Mouse (Mus musculus) liver, embryonic 16.5 days (tissue): ENCODE data around the gene Chchd6. TPM values are rescaled to one million over a fixed set of nuclear protein-coding genes. Genes with fewer than 3 reads are reported as not detected.

Experiments
- ATAC-seq: fragments of 200-750 bp; cut with Nextera tagmentation; 2 replicates; pipeline ENCODE4 v1.8.0; 2017; ENCODE audit warnings: low read depth, mild to moderate bottlenecking, moderate number of reproducible peaks, moderate library complexity
- H3K27ac ChIP-seq: fragments of 300-500 bp; sonication (generic); 2 replicates; pipeline ENCODE4 v1.5.1; 2014; ENCODE audit warnings: mild to moderate bottlenecking, low read length
- H3K27me3 ChIP-seq: fragments of 300-500 bp; sonication (generic); 2 replicates; pipeline ENCODE4 v1.6.1; 2014; ENCODE audit warnings: low read depth, low read length, mixed read lengths; ENCODE audit not compliant: control insufficient read depth, insufficient read depth
- H3K36me3 ChIP-seq: fragments of 300-500 bp; sonication (generic); 2 replicates; pipeline ENCODE4 v1.6.1; 2014; ENCODE audit warnings: mild to moderate bottlenecking; ENCODE audit not compliant: control insufficient read depth, insufficient read depth
- H3K4me1 ChIP-seq: fragments of 300-500 bp; sonication (generic); 2 replicates; pipeline ENCODE4 v1.6.1; 2014; ENCODE audit warnings: low read depth, low read length, mixed read lengths; ENCODE audit not compliant: control insufficient read depth
- H3K4me2 ChIP-seq: fragments of 300-500 bp; sonication (generic); 2 replicates; pipeline ENCODE4 v1.6.1; 2014; ENCODE audit warnings: low read depth, low read length, mixed read lengths
- H3K4me3 ChIP-seq: fragments of 300-500 bp; sonication (generic); 2 replicates; pipeline ENCODE4 v1.5.1; 2014; ENCODE audit warnings: low read depth, mild to moderate bottlenecking, low read length
- H3K9ac ChIP-seq: fragments of 300-500 bp; sonication (generic); 2 replicates; pipeline ENCODE4 v1.6.1; 2014; ENCODE audit warnings: low read depth, low read length
- H3K9me3 ChIP-seq: fragments of 300-500 bp; sonication (generic); replicated peaks from 2 replicates; pipeline ENCODE4 v1.6.1; 2016; ENCODE audit warnings: low read length; ENCODE audit not compliant: control insufficient read depth
- WGBS: fragments of 180-500 bp; shearing (Covaris S2); extraction: QIAGEN DNeasy Blood & Tissue Kit; methylation state at CpG from one replicate; pipeline ENCODE4 v1.1.7; 2014; ENCODE audit not compliant: insufficient replicate concordance; 5-methylcytosine and 5-hydroxymethylcytosine counted together
- polyA plus RNA-seq: library from polyadenylated mRNA; unstranded; fragments of >200 nt; fragmentation: Nextera tagmentation; extraction: Ambion mirVana; gene quantifications from 2 replicates; pipeline ENCODE4 v1.2.1, GENCODE M21; 2015

The Chchd6 gene
- polyA plus RNA-seq, 1 experiment from 2014 or later, result 11.8 TPM

DNA sequence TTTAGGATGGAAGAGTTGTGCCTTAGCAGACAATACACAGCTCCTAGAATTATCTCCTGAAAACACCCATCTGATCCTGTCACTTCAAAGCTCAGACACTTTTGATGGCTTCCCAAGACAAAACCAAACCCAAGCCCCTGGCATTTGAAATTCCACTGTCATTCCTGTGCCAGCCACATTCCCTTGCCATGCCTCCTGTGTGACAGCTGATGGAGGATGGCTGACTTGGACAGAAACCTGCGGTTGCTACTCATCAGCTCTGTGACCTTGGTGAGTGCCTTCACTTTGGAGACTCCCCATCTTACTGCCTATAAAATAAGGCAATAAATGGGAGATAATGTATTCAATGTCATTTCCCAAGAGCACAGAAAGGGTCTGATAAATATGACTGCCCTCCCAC, 195.9 kb downstream of the Chchd6 start:
- H3K9ac ChIP-seq, result no peak overlapping the region
- H3K27ac ChIP-seq, result no peak overlapping the region
- no peaks in the 10 kb centered on the region for H3K4me1 ChIP-seq
- ATAC-seq, result no peak
- H3K27me3 ChIP-seq, result no peaks in the 10 kb centered on the region
- no peaks in the 10 kb centered on the region for H3K36me3 ChIP-seq
- H3K4me2 ChIP-seq, result no peak overlapping the region
- WGBS, result 69% methylated on average over 1 of the region's 1 CpGs
- no peaks in the 10 kb centered on the region for H3K9me3 ChIP-seq
- H3K4me3 ChIP-seq, result no peak overlapping the region

DNA sequence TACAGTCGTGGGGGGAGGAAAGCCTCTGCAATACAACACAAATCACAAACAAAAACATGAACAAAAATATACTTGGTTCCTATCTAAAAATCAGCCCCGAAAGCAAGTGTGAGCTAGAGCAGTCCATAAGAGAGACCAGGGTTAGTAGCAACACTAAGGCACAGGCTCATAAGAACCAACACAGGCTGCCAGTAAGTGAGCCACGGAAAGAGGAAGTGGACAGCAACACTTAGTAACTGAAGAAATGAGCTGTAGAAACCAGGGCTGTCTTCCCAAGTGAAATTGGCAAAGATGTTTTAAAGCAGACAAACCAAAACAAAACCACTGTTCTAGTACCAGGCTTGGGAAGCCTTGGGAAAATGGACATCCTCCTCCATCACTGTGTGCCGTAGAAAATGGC, 197.5 kb downstream of the Chchd6 start:
- no peaks in the 10 kb centered on the region for H3K4me1 ChIP-seq
- no peak overlapping the region for H3K27ac ChIP-seq
- no peak overlapping the region for H3K4me3 ChIP-seq
- no peak overlapping the region for H3K4me2 ChIP-seq
- ATAC-seq, result no peak
- 51% methylated on average over 4 of the region's 4 CpGs for WGBS
- H3K36me3 ChIP-seq, result no peaks in the 10 kb centered on the region
- H3K9ac ChIP-seq, result no peak overlapping the region
- no peaks in the 10 kb centered on the region for H3K27me3 ChIP-seq
- H3K9me3 ChIP-seq, result no peaks in the 10 kb centered on the region

DNA sequence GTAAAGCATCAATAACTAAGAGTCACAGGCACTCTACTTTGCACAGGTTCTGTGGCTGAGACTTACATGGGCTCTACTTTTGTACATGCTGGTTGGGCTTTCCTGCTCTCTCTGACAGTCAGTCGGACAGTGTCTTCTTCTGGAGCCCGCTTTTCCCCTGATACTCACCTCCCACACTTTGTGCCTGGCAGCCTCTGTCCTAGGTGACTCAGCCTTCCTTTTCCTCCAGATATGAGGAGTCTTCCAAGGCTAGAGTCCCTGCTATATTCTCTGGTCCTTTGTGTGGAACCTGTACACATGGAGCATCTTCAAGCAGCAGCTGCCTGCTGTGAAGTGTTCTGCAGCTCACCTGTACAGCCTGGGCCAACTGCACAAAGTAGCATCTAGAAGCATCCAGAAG, 201.6 kb downstream of the Chchd6 start:
- ATAC-seq, result no peak
- H3K27me3 ChIP-seq, result no peaks in the 10 kb centered on the region
- H3K4me1 ChIP-seq, result no peaks in the 10 kb centered on the region
- WGBS, result 68% methylated on average over 2 of the region's 2 CpGs
- H3K4me3 ChIP-seq, result no peak overlapping the region
- no peaks in the 10 kb centered on the region for H3K9me3 ChIP-seq
- no peak overlapping the region for H3K27ac ChIP-seq
- no peak overlapping the region for H3K4me2 ChIP-seq
- H3K36me3 ChIP-seq, result no peaks in the 10 kb centered on the region
- H3K9ac ChIP-seq, result no peak overlapping the region

DNA sequence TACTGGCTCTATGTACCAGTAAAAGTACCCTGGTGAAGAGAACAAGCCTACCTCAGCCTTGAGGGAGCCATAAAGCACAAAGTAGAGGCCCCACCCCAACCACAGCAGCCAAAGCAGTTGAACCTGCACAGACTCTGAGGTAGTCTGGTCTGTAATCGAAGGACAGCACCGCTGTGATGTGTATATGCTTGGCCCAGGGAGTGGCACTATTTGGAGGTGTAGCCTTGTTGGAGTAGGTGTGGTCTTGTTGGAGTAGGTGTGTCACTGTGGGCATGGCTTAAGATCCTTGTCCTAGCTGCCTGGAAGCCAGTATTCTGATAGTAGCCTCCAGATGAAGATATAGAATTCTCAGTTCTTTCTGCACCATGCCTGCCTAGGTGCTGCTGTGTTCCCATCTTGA, 203.2 kb downstream of the Chchd6 start:
- no peaks in the 10 kb centered on the region for H3K27me3 ChIP-seq
- WGBS, result 64% methylated on average over 2 of the region's 2 CpGs
- no peaks in the 10 kb centered on the region for H3K36me3 ChIP-seq
- no peak overlapping the region for H3K9ac ChIP-seq
- no peak overlapping the region for H3K27ac ChIP-seq
- no peaks in the 10 kb centered on the region for H3K9me3 ChIP-seq
- no peak overlapping the region for H3K4me2 ChIP-seq
- H3K4me1 ChIP-seq, result no peaks in the 10 kb centered on the region
- no peak for ATAC-seq
- H3K4me3 ChIP-seq, result no peak overlapping the region

- H3K9ac ChIP-seq, result no peak overlapping the region
- no peaks in the 10 kb centered on the region for H3K27me3 ChIP-seq
- H3K9me3 ChIP-seq, result no peaks in the 10 kb centered on the region
- no peaks in the 10 kb centered on the region for H3K36me3 ChIP-seq
- no peak for ATAC-seq
- 60% methylated on average over 7 of the region's 7 CpGs for WGBS
- no peak overlapping the region for H3K4me2 ChIP-seq
- H3K4me3 ChIP-seq, result no peak overlapping the region
- H3K4me1 ChIP-seq, result no peaks in the 10 kb centered on the region
- no peak overlapping the region for H3K27ac ChIP-seq
Observed at GRCm38 (mm10) chr6:89389771-89390170, 205.7 kb downstream of the Chchd6 start.

DNA sequence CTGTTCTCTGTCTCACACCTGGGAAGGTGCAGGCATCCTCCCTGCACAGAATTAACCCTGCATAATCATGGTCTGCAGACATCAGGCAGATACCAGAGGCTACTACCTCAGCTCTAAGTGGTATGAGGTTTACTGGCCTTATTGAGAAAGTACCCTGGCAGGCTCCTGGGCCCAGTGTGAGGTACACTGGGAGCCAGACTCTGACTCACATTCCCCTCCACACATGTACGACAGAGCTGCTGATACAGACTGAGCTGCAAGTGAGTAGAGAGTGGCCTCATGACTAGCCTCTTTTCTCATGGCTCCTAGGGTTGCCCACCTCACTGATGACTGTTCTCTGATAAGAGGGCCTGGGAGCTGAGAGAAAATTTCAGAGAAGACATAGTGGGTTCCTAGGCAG, 208.5 kb downstream of the Chchd6 start:
- Histone ChIP-seq H3K4me1 (no peaks in the 10 kb centered on the region), H3K36me3 (no peaks in the 10 kb centered on the region), H3K4me2 (no peak overlapping the region), H3K9ac (no peak overlapping the region), H3K4me3 (no peak overlapping the region), H3K9me3 (no peaks in the 10 kb centered on the region), H3K27me3 (no peaks in the 10 kb centered on the region), H3K27ac (no peak overlapping the region)
- ATAC-seq, result no peak
- 41% methylated on average over 1 of the region's 1 CpGs for WGBS

- Histone ChIP-seq H3K9ac (no peak overlapping the region), H3K27ac (no peak overlapping the region), H3K9me3 (no peaks in the 10 kb centered on the region), H3K4me1 (no peaks in the 10 kb centered on the region), H3K36me3 (no peaks in the 10 kb centered on the region), H3K4me2 (no peak overlapping the region), H3K27me3 (no peaks in the 10 kb centered on the region), H3K4me3 (no peak overlapping the region)
- no peak for ATAC-seq
- WGBS, result 77% methylated on average over 2 of the region's 2 CpGs
Observed at GRCm38 (mm10) chr6:89384699-89385098, 210.8 kb downstream of the Chchd6 start.

DNA sequence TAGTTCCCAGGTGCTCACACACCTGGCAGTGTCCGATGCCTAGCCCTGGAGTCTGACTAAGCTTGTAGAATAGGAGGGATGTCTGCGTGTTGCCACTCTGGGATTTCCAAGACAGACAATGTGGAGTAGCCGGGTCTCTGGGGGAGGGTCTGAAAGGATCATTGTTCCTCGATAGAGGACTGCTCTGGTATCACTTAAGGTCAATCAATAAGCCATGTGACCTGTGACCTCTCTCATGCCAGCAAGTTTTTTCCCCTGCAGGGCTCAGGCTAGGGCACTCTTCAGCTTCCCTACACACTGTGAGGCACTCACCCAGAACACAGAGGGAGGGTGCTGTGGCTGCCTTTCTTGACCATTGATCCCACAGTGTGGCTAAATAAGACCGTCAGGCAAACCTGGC, 213.6 kb downstream of the Chchd6 start:
- no peak overlapping the region for H3K9ac ChIP-seq
- no peak overlapping the region for H3K27ac ChIP-seq
- no peak overlapping the region for H3K4me3 ChIP-seq
- H3K36me3 ChIP-seq, result no peaks in the 10 kb centered on the region
- no peak overlapping the region for H3K4me2 ChIP-seq
- no peaks in the 10 kb centered on the region for H3K4me1 ChIP-seq
- H3K27me3 ChIP-seq, result no peaks in the 10 kb centered on the region
- 53% methylated on average over 5 of the region's 5 CpGs for WGBS
- no peak for ATAC-seq
- H3K9me3 ChIP-seq, result no peaks in the 10 kb centered on the region

GRCm38 (mm10) chr6:89381172-89381571, 214.3 kb downstream of the Chchd6 start:
- Histone ChIP-seq H3K27ac (no peak overlapping the region), H3K9me3 (no peaks in the 10 kb centered on the region), H3K9ac (no peak overlapping the region), H3K36me3 (no peaks in the 10 kb centered on the region), H3K4me2 (no peak overlapping the region), H3K4me3 (no peak overlapping the region), H3K27me3 (no peaks in the 10 kb centered on the region), H3K4me1 (no peaks in the 10 kb centered on the region)
- WGBS, result 65% methylated on average over 3 of the region's 3 CpGs
- ATAC-seq, result no peak

GRCm38 (mm10) chr6:89380751-89381150, 214.7 kb downstream of the Chchd6 start:
- no peak overlapping the region for H3K4me3 ChIP-seq
- H3K27ac ChIP-seq, result no peak overlapping the region
- no peaks in the 10 kb centered on the region for H3K27me3 ChIP-seq
- H3K36me3 ChIP-seq, result no peaks in the 10 kb centered on the region
- no peak overlapping the region for H3K4me2 ChIP-seq
- no peak overlapping the region for H3K9ac ChIP-seq
- WGBS, result 49% methylated on average over 3 of the region's 3 CpGs
- no peak for ATAC-seq
- no peaks in the 10 kb centered on the region for H3K9me3 ChIP-seq
- no peaks in the 10 kb centered on the region for H3K4me1 ChIP-seq
